Mouse (Mus musculus) CH12.LX (cell line): ENCODE results near the gene Them7. TPM values are rescaled to one million over a fixed set of nuclear protein-coding genes. Genes with fewer than 3 reads are reported as not detected.

Experiments used
- DNase-seq: peaks from one replicate; pipeline ENCODE4 v3.0.0-alpha.2; 2013; ENCODE audit errors: extremely low read depth
- H3K27ac ChIP-seq: 2 replicates; pipeline ENCODE4 v1.5.1; 2012; ENCODE audit warnings: low read depth, mild to moderate bottlenecking, control low read depth, moderate library complexity; ENCODE audit not compliant: insufficient read depth
- H3K27me3 ChIP-seq: replicated peaks from 2 replicates; pipeline ENCODE3; 2012; ENCODE audit warnings: inconsistent platforms
- H3K36me3 ChIP-seq, 2 experiments: replicated peaks in 1 of 2; 2 replicates each; pipeline versions ENCODE3 to v1.6.1; 2012; ENCODE audit warnings: inconsistent platforms in 1 of 2, low read length in 1 of 2, mild to moderate bottlenecking in 1 of 2, mixed read lengths in 1 of 2, moderate library complexity in 1 of 2; ENCODE audit not compliant: control insufficient read depth in 1 of 2, insufficient read depth in 1 of 2
- H3K4me1 ChIP-seq, 2 experiments: 2 replicates each; pipeline ENCODE4 v1.6.1; 2012; ENCODE audit warnings: inconsistent platforms in 1 of 2, moderate library complexity in 1 of 2; ENCODE audit not compliant: insufficient read depth in 2 of 2, control insufficient read depth in 1 of 2
- H3K4me2 ChIP-seq: 2 replicates; pipeline ENCODE4 v1.6.1; 2012; ENCODE audit warnings: low read depth, mild to moderate bottlenecking, control low read depth; ENCODE audit not compliant: poor library complexity, insufficient read depth, severe bottlenecking
- H3K4me3 ChIP-seq, 3 experiments: fragments of 150-350 bp in 1 of 3; sonication (generic) in 1 of 3; replicated peaks in 1 of 3; 2 replicates each; pipeline versions ENCODE3 to v1.5.1; 2011 to 2012; ENCODE audit warnings: low read depth in 2 of 3, low read length in 2 of 3, mild to moderate bottlenecking in 2 of 3, moderate library complexity in 2 of 3, control low read depth in 1 of 3, improper control_type of control experiment in 1 of 3, inconsistent platforms in 1 of 3, mixed read lengths in 1 of 3; ENCODE audit not compliant: poor library complexity in 1 of 3
- H3K79me2 ChIP-seq: replicated peaks from 2 replicates; pipeline ENCODE4 v1.6.1; 2012; ENCODE audit warnings: mild to moderate bottlenecking, moderate library complexity; ENCODE audit not compliant: control insufficient read depth, poor library complexity, insufficient read depth, severe bottlenecking; ENCODE audit errors: extremely low read depth
- H3K9ac ChIP-seq: 2 replicates; pipeline ENCODE4 v1.6.1; 2012; ENCODE audit warnings: low read depth, mild to moderate bottlenecking, control low read depth, moderate library complexity; ENCODE audit not compliant: insufficient read depth
- H3K9me3 ChIP-seq: replicated peaks from 2 replicates; pipeline ENCODE3; 2012; ENCODE audit warnings: low read length, inconsistent platforms, mixed read lengths
- BHLHE40 ChIP-seq: IDR thresholded peaks from 2 replicates; pipeline ENCODE4 v1.6.1; 2011; ENCODE audit warnings: mild to moderate bottlenecking, low read depth, low read length, improper control_type of control experiment
- CHD2 ChIP-seq: IDR thresholded peaks from 2 replicates; pipeline ENCODE4 v1.6.1; 2011; ENCODE audit warnings: low read length, improper control_type of control experiment
- E2F4 ChIP-seq: IDR thresholded peaks from 2 replicates; pipeline ENCODE4 v1.6.1; 2011; ENCODE audit warnings: low read depth, low read length, improper control_type of control experiment; ENCODE audit not compliant: insufficient replicate concordance
- EP300 ChIP-seq: IDR thresholded peaks from 2 replicates; pipeline ENCODE4 v1.6.1; 2011; ENCODE audit warnings: low read length, improper control_type of control experiment
- ETS1 ChIP-seq: conservative IDR thresholded peaks from 2 replicates; pipeline ENCODE4 v1.6.1; 2012; ENCODE audit warnings: low read depth, mild to moderate bottlenecking, inconsistent platforms, low read length, improper control_type of control experiment, moderate library complexity
- GABPA ChIP-seq: IDR thresholded peaks from 2 replicates; pipeline ENCODE4 v1.6.1; 2012; ENCODE audit warnings: low read depth, low read length, improper control_type of control experiment, inconsistent platforms; ENCODE audit not compliant: insufficient replicate concordance
- IRF4 ChIP-seq: IDR thresholded peaks from 2 replicates; pipeline ENCODE4 v1.6.1; 2014; ENCODE audit warnings: low read depth, mild to moderate bottlenecking, inconsistent platforms, low read length, improper control_type of control experiment
- JUN ChIP-seq: IDR thresholded peaks from 2 replicates; pipeline ENCODE4 v1.6.1; 2011; ENCODE audit warnings: low read depth, mild to moderate bottlenecking, low read length, improper control_type of control experiment, moderate library complexity; ENCODE audit not compliant: insufficient read depth
- JUND ChIP-seq: conservative IDR thresholded peaks from 2 replicates; pipeline ENCODE4 v1.6.1; 2011; ENCODE audit warnings: low read depth, low read length, improper control_type of control experiment
- KAT2A ChIP-seq: IDR thresholded peaks from 2 replicates; pipeline ENCODE4 v1.6.1; 2012; ENCODE audit warnings: low read length, improper control_type of control experiment, inconsistent platforms; ENCODE audit not compliant: insufficient replicate concordance
- MAFK ChIP-seq: IDR thresholded peaks from 2 replicates; pipeline ENCODE4 v1.6.1; 2011; ENCODE audit warnings: low read length, improper control_type of control experiment; ENCODE audit not compliant: insufficient replicate concordance
- MAX ChIP-seq: IDR thresholded peaks from 2 replicates; pipeline ENCODE4 v1.6.1; 2011; ENCODE audit warnings: low read length, improper control_type of control experiment
- MAZ ChIP-seq: IDR thresholded peaks from 2 replicates; pipeline ENCODE4 v1.6.1; 2012; ENCODE audit warnings: low read depth, mild to moderate bottlenecking, inconsistent platforms, low read length, improper control_type of control experiment, moderate library complexity
- MEF2A ChIP-seq: IDR thresholded peaks from 2 replicates; pipeline ENCODE4 v1.6.1; 2014; ENCODE audit warnings: low read depth, mild to moderate bottlenecking, inconsistent platforms, low read length, improper control_type of control experiment, borderline replicate concordance
- MXI1 ChIP-seq: IDR thresholded peaks from 2 replicates; pipeline ENCODE4 v1.6.1; 2011; ENCODE audit warnings: mild to moderate bottlenecking, low read depth, low read length, improper control_type of control experiment
- MYC ChIP-seq: IDR thresholded peaks from 2 replicates; pipeline ENCODE4 v1.6.1; 2011; ENCODE audit warnings: low read depth, mild to moderate bottlenecking, improper control_type of control experiment, low read length
- NELFE ChIP-seq: IDR thresholded peaks from 2 replicates; pipeline ENCODE4 v1.6.1; 2011; ENCODE audit warnings: low read depth, low read length, improper control_type of control experiment
- POLR2A ChIP-seq: IDR thresholded peaks from 2 replicates; pipeline ENCODE4 v1.6.1; 2011; ENCODE audit warnings: low read depth, mild to moderate bottlenecking, improper control_type of control experiment, low read length
- POLR2AphosphoS2 ChIP-seq: IDR thresholded peaks from 2 replicates; pipeline ENCODE4 v1.6.1; 2011; ENCODE audit warnings: low read depth, low read length, improper control_type of control experiment
- RAD21 ChIP-seq: IDR thresholded peaks from 2 replicates; pipeline ENCODE4 v1.6.1; 2011; ENCODE audit warnings: low read depth, mild to moderate bottlenecking, low read length, improper control_type of control experiment, moderate library complexity
- RCOR1 ChIP-seq: conservative IDR thresholded peaks from 2 replicates; pipeline ENCODE4 v1.6.1; 2012; ENCODE audit warnings: low read depth, mild to moderate bottlenecking, inconsistent platforms, low read length, improper control_type of control experiment
- SIN3A ChIP-seq: IDR thresholded peaks from 2 replicates; pipeline ENCODE4 v1.6.1; 2012; ENCODE audit warnings: low read length, improper control_type of control experiment, inconsistent platforms
- SMC3 ChIP-seq: IDR thresholded peaks from 2 replicates; pipeline ENCODE4 v1.6.1; 2011; ENCODE audit warnings: low read depth, low read length, improper control_type of control experiment
- TBP ChIP-seq: conservative IDR thresholded peaks from 2 replicates; pipeline ENCODE4 v1.6.1; 2011; ENCODE audit warnings: low read depth, low read length, improper control_type of control experiment
- TCF12 ChIP-seq: IDR thresholded peaks from 2 replicates; pipeline ENCODE4 v1.6.1; 2014; ENCODE audit warnings: low read depth, mild to moderate bottlenecking, inconsistent platforms, low read length, improper control_type of control experiment
- UBTF ChIP-seq: IDR thresholded peaks from 2 replicates; pipeline ENCODE4 v1.6.1; 2012; ENCODE audit warnings: low read depth, mild to moderate bottlenecking, inconsistent platforms, low read length, improper control_type of control experiment, moderate library complexity
- USF1 ChIP-seq: IDR thresholded peaks from 2 replicates; pipeline ENCODE4 v1.6.1; 2014; ENCODE audit warnings: low read depth, mild to moderate bottlenecking, inconsistent platforms, low read length, improper control_type of control experiment
- ZC3H11A ChIP-seq: IDR thresholded peaks from 2 replicates; pipeline ENCODE4 v1.6.1; 2012; ENCODE audit warnings: low read depth, mild to moderate bottlenecking, inconsistent platforms, low read length, improper control_type of control experiment
- ZKSCAN1 ChIP-seq: IDR thresholded peaks from 2 replicates; pipeline ENCODE4 v1.6.1; 2012; ENCODE audit warnings: low read depth, inconsistent platforms, low read length, improper control_type of control experiment, borderline replicate concordance
- ZMIZ1 ChIP-seq: IDR thresholded peaks from 2 replicates; pipeline ENCODE4 v1.6.1; 2012; ENCODE audit warnings: low read depth, mild to moderate bottlenecking, inconsistent platforms, low read length, improper control_type of control experiment
- dilution Hi-C: fragments of 300-500 bp; cut with MboI; formaldehyde crosslinking; loops from 2 replicates; pipeline ENCODE4 v1.14.3; 2020; ENCODE audit warnings: low sequenced_read_pairs; ENCODE audit not compliant: extremely low pct_unique_long_range_greater_than_20kb, extremely low pct_ligation_motif_present
- in situ Hi-C: fragments of 300-500 bp; cut with MboI; formaldehyde crosslinking; loops from 3 replicates; pipeline ENCODE4 v1.14.3; 2019; ENCODE audit warnings: low sequenced_read_pairs, low pct_ligation_motif_present, low pct_unique_long_range_greater_than_20kb, mixed read lengths
- polyA plus RNA-seq: library from polyadenylated mRNA; unstranded; fragments of >175 nt; gene quantifications from 2 replicates; pipeline ENCODE4 v1.2.1, GENCODE M21; 2012; ENCODE audit warnings: low read depth; ENCODE audit not compliant: insufficient read length
- total RNA-seq, 2 experiments: library from RNA; depleted of rRNA; stranded (reverse); fragments of 300-350 nt in 1 of 2; fragments of >200 nt in 1 of 2; gene quantifications; 2 replicates each; pipeline ENCODE4 v1.2.3; 2012 to 2014

Them7 gene
- total and polyA plus RNA-seq, 3 experiments, result not detected

GRCm38 (mm10) chr2:105397446-105398211 lies 173.5 kb downstream of the Them7 start:
- dilution Hi-C loops, result no loop called here
- Histone ChIP-seq H3K4me3 (peak overlapping the region in 2 of 3 experiments; percentile 83 to 91), H3K27ac (no peak overlapping the region), H3K4me2 (peak overlapping the region; percentile 64), H3K4me1 (peaks cover 7 to 24% of the 10 kb centered on the region in 2 experiments), H3K27me3 (no peaks in the 10 kb centered on the region), H3K79me2 (no peaks in the 10 kb centered on the region), H3K9me3 (no peaks in the 10 kb centered on the region), H3K9ac (no peak overlapping the region; the same call in 1 of the 2 replicates), H3K36me3 (peaks cover 0 to 36% of the 10 kb centered on the region in 2 experiments)
- no peak for DNase-seq
- TF ChIP-seq E2F4 (no peak), MEF2A (no peak), KAT2A (no peak), UBTF (no peak), IRF4 (no peak), ZC3H11A (no peak), SIN3A (no peak), SMC3 (no peak), NELFE (no peak), ZKSCAN1 (no peak)
- in situ Hi-C loops, result no loop called here

- peak overlapping the region; percentile 64 for H3K4me2 ChIP-seq
- peak overlapping the region; percentile 7 for H3K27ac ChIP-seq
- no peaks in the 10 kb centered on the region for H3K79me2 ChIP-seq
- H3K4me1 ChIP-seq, result peaks cover 7 to 24% of the 10 kb centered on the region in 2 experiments
- H3K4me3 ChIP-seq, result peak overlapping the region; percentile 77 to 91 (median 83)
- peaks cover 0 to 25% of the 10 kb centered on the region in 2 experiments for H3K36me3 ChIP-seq
- DNase-seq, result peak; percentile 47
- no peaks in the 10 kb centered on the region for H3K9me3 ChIP-seq
- dilution Hi-C loops, result no loop called here
- in situ Hi-C loops, result no loop called here
- H3K27me3 ChIP-seq, result no peaks in the 10 kb centered on the region
- peak overlapping the region; percentile 78 for H3K9ac ChIP-seq
- TF ChIP-seq IRF4, result peak; percentile 26; the same call in 1 of the 2 replicates
- TF ChIP-seq MAX, result peak; percentile 50; the same call in 1 of the 2 replicates
- no peak for TF ChIP-seq MAZ
- TF ChIP-seq E2F4, result no peak
- no peak for TF ChIP-seq USF1
- peak; percentile 82 for TF ChIP-seq MXI1
- TF ChIP-seq MAFK, result no peak
- no peak for TF ChIP-seq GABPA
- TF ChIP-seq RCOR1, result no peak
- TF ChIP-seq POLR2A, result peak; percentile 35
- no peak for TF ChIP-seq JUN
- no peak for TF ChIP-seq CHD2
- TF ChIP-seq ZC3H11A, result no peak
- no peak for TF ChIP-seq ZMIZ1
- no peak for TF ChIP-seq TCF12
- no peak for TF ChIP-seq POLR2AphosphoS2
- 0 out of 2 replicates have a peak, but pooled peaks have one; percentile 56 for TF ChIP-seq UBTF
- TF ChIP-seq TBP, result no peak
- no peak for TF ChIP-seq BHLHE40
- TF ChIP-seq MYC, result peak; percentile 42; the same call in 1 of the 2 replicates
- no peak for TF ChIP-seq ETS1
- TF ChIP-seq MEF2A, result 0 out of 2 replicates have a peak, but pooled peaks have one; percentile 18
- no peak for TF ChIP-seq JUND
- no peak for TF ChIP-seq RAD21
- no peak for TF ChIP-seq ZKSCAN1
- no peak for TF ChIP-seq EP300
Observed at GRCm38 (mm10) chr2:105398636-105399084, 174.5 kb downstream of the Them7 start.
